Mouse (Mus musculus): ENCODE measurements around the gene Cd52.

- TF ChIP-seq MYC (IDR thresholded peaks at IDR 0.05; ENCODE audit: low read depth, low read length) (no peak), CTCF (conservative IDR thresholded peaks at IDR 0.05 in 1 of 2, IDR thresholded peaks at IDR 0.05 in 1 of 2; ENCODE audit: low read depth in 2 of 2, low read length in 2 of 2) (no peak), ZNF384 (IDR thresholded peaks at IDR 0.05; ENCODE audit: low read depth, low read length) (no peak), CHD2 (IDR thresholded peaks at IDR 0.05; ENCODE audit: low read length) (no peak), POLR2AphosphoS2 (IDR thresholded peaks at IDR 0.05; ENCODE audit: low read depth, low read length) (no peak), POLR2A (IDR thresholded peaks at IDR 0.05; ENCODE audit: low read depth, low read length) (no peak), EP300 (IDR thresholded peaks at IDR 0.05; ENCODE audit: low read length) (no peak), NELFE (IDR thresholded peaks at IDR 0.05; ENCODE audit: low read depth, low read length) (no peak), E2F4 (IDR thresholded peaks at IDR 0.05; ENCODE audit: insufficient replicate concordance, low read depth, low read length) (no peak), JUND (conservative IDR thresholded peaks at IDR 0.05; ENCODE audit: low read depth, low read length) (no peak), MXI1 (IDR thresholded peaks at IDR 0.05; ENCODE audit: low read depth, low read length) (no peak), USF1 (IDR thresholded peaks at IDR 0.05; ENCODE audit: low read depth, low read length) (no peak)
Measured at GRCm38 (mm10) chr4:134047648-134048047, 47.2 kb downstream of the Cd52 start.

All from CH12.LX (cell line).